Mouse (Mus musculus): ENCODE results near the gene Gpc1. TPM values are rescaled to one million over a fixed set of nuclear protein-coding genes. Genes with fewer than 3 reads are reported as not detected.

Gene Gpc1
- polyA plus RNA-seq, 1 experiment from 2014 or later, result 8.5 TPM

DNA sequence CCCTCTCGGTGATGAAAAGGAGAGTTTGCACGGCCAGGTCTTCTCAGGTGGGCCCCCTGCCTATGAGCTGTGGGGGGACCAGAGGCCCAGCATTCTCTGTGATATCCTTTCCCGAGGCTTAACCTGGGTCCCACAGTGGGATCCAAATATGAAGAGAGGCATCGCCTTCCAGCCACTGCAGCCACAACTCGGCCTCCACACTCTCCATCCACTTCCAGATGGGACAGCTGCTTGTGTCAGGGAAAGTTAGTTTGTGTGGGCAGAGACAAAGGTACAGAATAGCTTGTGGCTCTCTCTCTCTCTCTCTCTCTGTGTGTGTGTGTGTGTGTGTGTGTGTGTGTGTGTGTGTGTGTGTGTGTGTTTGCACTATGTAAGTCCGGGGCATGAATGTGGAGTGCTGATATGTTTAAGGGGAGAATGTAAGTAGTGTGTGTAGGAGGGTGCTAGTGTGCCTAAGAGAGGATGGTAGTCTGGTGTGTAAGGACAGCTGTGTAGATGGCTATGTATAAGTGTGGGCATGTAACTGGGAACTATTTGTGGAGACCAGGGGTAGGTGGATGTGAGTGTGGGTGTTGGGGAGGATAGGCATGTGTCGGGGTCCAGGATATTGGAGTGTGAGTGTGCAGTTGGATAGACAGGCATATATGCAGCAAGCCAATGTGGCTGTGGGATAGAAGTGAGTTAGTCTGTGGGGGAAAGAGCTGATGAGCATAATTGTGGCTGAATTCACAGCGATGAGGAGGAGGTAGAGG is 44.1 kb downstream of the Gpc1 start:
- H3K4me3 ChIP-seq (ENCODE audit: low read depth, low read length), result no peak overlapping the region
- no peak for ATAC-seq
- WGBS, result 76% methylated on average over 8 of the region's 8 CpGs
- no peaks in the 10 kb centered on the region for H3K36me3 ChIP-seq (ENCODE audit: control insufficient read depth, insufficient read depth)
- H3K4me1 ChIP-seq (replicated peaks; ENCODE audit: control insufficient read depth, insufficient read depth, low read length), result no peaks in the 10 kb centered on the region
- no peaks in the 10 kb centered on the region for H3K27me3 ChIP-seq (replicated peaks; ENCODE audit: control insufficient read depth, insufficient read depth, low read length)
- no peak for TF ChIP-seq CTCF (IDR thresholded peaks at IDR 0.05; ENCODE audit: low read depth)
- H3K27ac ChIP-seq (ENCODE audit: low read depth, low read length), result no peak overlapping the region
- H3K9ac ChIP-seq (ENCODE audit: low read depth, low read length), result no peak overlapping the region
- no peak overlapping the region for H3K4me2 ChIP-seq (replicated peaks; ENCODE audit: low read depth)
- no peaks in the 10 kb centered on the region for H3K9me3 ChIP-seq (ENCODE audit: control insufficient read depth)

DNA sequence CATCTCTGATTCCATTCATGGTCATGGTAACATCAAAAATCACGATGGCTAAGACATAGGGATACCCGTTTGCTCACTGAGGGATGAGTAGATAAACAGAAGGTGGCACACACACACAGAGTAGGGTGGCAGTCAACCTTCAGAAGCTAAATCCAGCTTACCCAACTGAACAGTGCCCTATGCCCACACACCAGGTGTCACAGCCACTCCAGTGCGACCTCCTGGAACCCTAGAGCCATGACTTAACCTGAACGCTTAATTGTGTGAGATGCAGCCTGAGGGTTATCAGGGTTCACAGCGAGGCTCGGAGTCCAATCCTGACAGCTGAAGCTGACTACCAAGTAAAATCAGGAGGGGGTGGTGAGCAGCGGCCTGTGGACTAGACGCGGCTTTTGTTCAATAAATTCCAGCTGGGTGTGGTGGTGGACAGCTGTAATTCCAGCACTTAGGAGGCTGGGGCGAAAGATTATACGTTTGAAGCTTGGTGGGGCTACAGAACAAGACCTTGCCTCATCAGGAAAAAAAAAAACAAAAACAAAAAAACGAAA is 46.1 kb downstream of the Gpc1 start:
- ATAC-seq, result no peak
- no peak overlapping the region for H3K9ac ChIP-seq (ENCODE audit: low read depth, low read length)
- no peaks in the 10 kb centered on the region for H3K4me1 ChIP-seq (replicated peaks; ENCODE audit: control insufficient read depth, insufficient read depth, low read length)
- H3K27ac ChIP-seq (ENCODE audit: low read depth, low read length), result no peak overlapping the region
- TF ChIP-seq CTCF (IDR thresholded peaks at IDR 0.05; ENCODE audit: low read depth), result no peak
- WGBS, result 42% methylated on average over 12 of the region's 12 CpGs
- H3K4me3 ChIP-seq (ENCODE audit: low read depth, low read length), result no peak overlapping the region
- H3K4me2 ChIP-seq (replicated peaks; ENCODE audit: low read depth), result no peak overlapping the region
- no peaks in the 10 kb centered on the region for H3K36me3 ChIP-seq (ENCODE audit: control insufficient read depth, insufficient read depth)
- H3K9me3 ChIP-seq (ENCODE audit: control insufficient read depth), result no peaks in the 10 kb centered on the region
- H3K27me3 ChIP-seq (replicated peaks; ENCODE audit: control insufficient read depth, insufficient read depth, low read length), result no peaks in the 10 kb centered on the region

DNA sequence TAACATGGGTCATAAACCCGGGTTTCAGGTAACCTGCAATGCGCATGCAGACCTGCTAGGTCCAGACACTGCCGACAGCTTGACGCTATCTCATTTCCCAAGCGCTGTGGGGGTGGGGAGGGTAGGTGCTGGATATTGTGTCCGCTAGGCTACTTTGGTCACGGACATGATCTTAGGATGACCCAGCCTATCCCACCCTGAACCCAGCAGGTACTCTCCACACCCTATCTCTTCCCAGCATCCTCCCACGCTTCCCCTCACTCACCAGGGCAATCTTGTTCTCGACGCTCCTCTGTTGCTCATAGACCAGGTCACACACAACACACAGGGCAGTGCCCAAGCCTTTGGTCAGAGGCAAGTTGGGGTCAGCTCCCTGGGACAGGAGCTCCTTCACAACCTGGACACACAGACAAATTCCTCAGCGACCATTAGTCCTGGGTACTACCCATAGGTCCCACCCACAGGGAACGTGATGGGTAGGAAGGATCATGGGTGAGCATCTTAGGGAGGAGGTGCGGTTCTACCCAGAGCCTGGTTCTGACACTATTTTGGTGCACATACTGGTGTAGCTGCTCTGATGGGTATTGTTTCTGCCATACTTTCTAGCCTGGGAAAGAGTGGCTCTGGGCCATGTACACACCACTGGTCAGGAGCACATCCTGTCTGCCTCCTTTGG is 46.8 kb downstream of the Gpc1 start:
- H3K9me3 ChIP-seq (ENCODE audit: control insufficient read depth), result no peaks in the 10 kb centered on the region
- no peak overlapping the region for H3K4me2 ChIP-seq (replicated peaks; ENCODE audit: low read depth)
- H3K27ac ChIP-seq (ENCODE audit: low read depth, low read length), result no peak overlapping the region
- no peaks in the 10 kb centered on the region for H3K27me3 ChIP-seq (replicated peaks; ENCODE audit: control insufficient read depth, insufficient read depth, low read length)
- H3K4me3 ChIP-seq (ENCODE audit: low read depth, low read length), result no peak overlapping the region
- no peak overlapping the region for H3K9ac ChIP-seq (ENCODE audit: low read depth, low read length)
- H3K36me3 ChIP-seq (ENCODE audit: control insufficient read depth, insufficient read depth), result no peaks in the 10 kb centered on the region
- no peak for ATAC-seq
- no peaks in the 10 kb centered on the region for H3K4me1 ChIP-seq (replicated peaks; ENCODE audit: control insufficient read depth, insufficient read depth, low read length)
- TF ChIP-seq CTCF (IDR thresholded peaks at IDR 0.05; ENCODE audit: low read depth), result no peak
- WGBS, result 81% methylated on average over 13 of the region's 13 CpGs

DNA sequence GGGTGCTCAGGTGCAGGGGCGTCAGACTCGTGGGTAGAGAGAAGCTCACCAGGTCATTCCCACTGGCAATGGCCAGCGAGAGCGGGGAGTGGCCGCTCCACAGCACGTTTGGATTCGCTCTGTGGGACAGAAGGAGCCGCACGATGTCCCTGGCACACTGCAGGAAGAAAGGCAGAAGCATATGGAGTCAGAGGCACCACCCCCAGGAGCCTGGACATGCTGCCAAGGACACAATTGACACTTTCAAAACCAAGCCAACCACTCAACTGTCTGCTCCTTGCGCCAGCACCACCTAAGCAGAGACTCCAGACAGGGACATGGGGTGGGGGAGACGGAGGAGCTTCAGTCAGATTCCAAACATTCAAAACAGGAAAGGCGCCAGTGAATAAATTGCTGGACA is 47.8 kb downstream of the Gpc1 start:
- no peak overlapping the region for H3K9ac ChIP-seq (ENCODE audit: low read depth, low read length)
- no peak for TF ChIP-seq CTCF (IDR thresholded peaks at IDR 0.05; ENCODE audit: low read depth)
- no peaks in the 10 kb centered on the region for H3K27me3 ChIP-seq (replicated peaks; ENCODE audit: control insufficient read depth, insufficient read depth, low read length)

DNA sequence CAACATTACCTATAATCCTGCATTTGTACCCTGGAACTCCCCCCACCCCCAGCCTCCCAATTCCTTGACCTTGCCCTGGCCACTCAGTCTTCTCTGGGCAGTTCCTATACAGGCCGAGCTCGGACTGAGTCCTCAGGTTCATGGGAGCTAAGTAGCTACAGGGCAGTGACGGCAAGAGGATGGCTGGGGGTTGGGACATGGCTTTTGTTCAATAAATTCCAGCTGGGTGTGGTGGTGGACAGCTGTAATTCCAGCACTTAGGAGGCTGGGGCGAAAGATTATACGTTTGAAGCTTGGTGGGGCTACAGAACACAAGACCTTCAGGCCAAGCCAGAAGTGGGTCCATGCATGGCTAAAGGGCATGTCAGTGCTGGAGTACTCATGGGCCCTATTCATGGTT is 48.7 kb downstream of the Gpc1 start:
- H3K4me2 ChIP-seq (replicated peaks; ENCODE audit: low read depth), result no peak overlapping the region
- no peaks in the 10 kb centered on the region for H3K9me3 ChIP-seq (ENCODE audit: control insufficient read depth)
- no peaks in the 10 kb centered on the region for H3K27me3 ChIP-seq (replicated peaks; ENCODE audit: control insufficient read depth, insufficient read depth, low read length)
- 70% methylated on average over 5 of the region's 5 CpGs for WGBS
- H3K4me1 ChIP-seq (replicated peaks; ENCODE audit: control insufficient read depth, insufficient read depth, low read length), result no peaks in the 10 kb centered on the region
- ATAC-seq, result no peak
- no peak for TF ChIP-seq CTCF (IDR thresholded peaks at IDR 0.05; ENCODE audit: low read depth)
- H3K4me3 ChIP-seq (ENCODE audit: low read depth, low read length), result no peak overlapping the region
- H3K9ac ChIP-seq (ENCODE audit: low read depth, low read length), result no peak overlapping the region
- H3K36me3 ChIP-seq (ENCODE audit: control insufficient read depth, insufficient read depth), result no peaks in the 10 kb centered on the region
- no peak overlapping the region for H3K27ac ChIP-seq (ENCODE audit: low read depth, low read length)

More for the DNA sequence above, 47.8 kb downstream of the Gpc1 start:
- Histone ChIP-seq H3K4me3 (ENCODE audit: low read depth, low read length) (no peak overlapping the region), H3K4me2 (replicated peaks; ENCODE audit: low read depth) (no peak overlapping the region), H3K9me3 (ENCODE audit: control insufficient read depth) (no peaks in the 10 kb centered on the region), H3K27ac (ENCODE audit: low read depth, low read length) (no peak overlapping the region), H3K36me3 (ENCODE audit: control insufficient read depth, insufficient read depth) (no peaks in the 10 kb centered on the region), H3K4me1 (replicated peaks; ENCODE audit: control insufficient read depth, insufficient read depth, low read length) (no peaks in the 10 kb centered on the region)
- WGBS, result 84% methylated on average over 12 of the region's 12 CpGs
- ATAC-seq, result no peak

DNA sequence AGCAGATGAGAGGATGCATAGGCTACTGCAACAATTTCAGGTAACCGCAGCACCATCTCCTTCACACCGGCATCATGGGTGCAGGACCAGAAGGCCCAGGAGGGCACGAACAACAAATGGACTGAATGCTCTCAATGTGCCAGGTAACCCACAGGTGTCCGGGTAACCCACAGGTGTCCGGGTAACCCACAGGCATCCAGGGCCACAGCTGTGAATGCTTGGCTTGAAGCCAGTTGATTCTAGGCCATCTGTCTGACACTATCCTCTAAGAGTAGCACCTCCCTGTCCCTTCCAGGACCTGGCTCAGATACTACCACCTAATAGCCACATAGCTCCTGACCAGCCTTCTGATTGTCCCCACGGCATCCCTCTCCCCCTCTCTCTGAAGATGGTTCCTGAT is 50.5 kb downstream of the Gpc1 start:
- no peaks in the 10 kb centered on the region for H3K36me3 ChIP-seq (ENCODE audit: control insufficient read depth, insufficient read depth)
- no peaks in the 10 kb centered on the region for H3K27me3 ChIP-seq (replicated peaks; ENCODE audit: control insufficient read depth, insufficient read depth, low read length)
- no peak for ATAC-seq
- H3K27ac ChIP-seq (ENCODE audit: low read depth, low read length), result no peak overlapping the region
- no peak overlapping the region for H3K9ac ChIP-seq (ENCODE audit: low read depth, low read length)
- TF ChIP-seq CTCF (IDR thresholded peaks at IDR 0.05; ENCODE audit: low read depth), result no peak
- H3K4me2 ChIP-seq (replicated peaks; ENCODE audit: low read depth), result no peak overlapping the region
- WGBS, result 87% methylated on average over 6 of the region's 6 CpGs
- no peaks in the 10 kb centered on the region for H3K4me1 ChIP-seq (replicated peaks; ENCODE audit: control insufficient read depth, insufficient read depth, low read length)
- H3K9me3 ChIP-seq (ENCODE audit: control insufficient read depth), result no peaks in the 10 kb centered on the region
- H3K4me3 ChIP-seq (ENCODE audit: low read depth, low read length), result no peak overlapping the region

Measured in intestine, postnatal 0 days (tissue).